Mouse (Mus musculus): ENCODE results near the gene Tmem107. TPM values are rescaled to one million over a fixed set of nuclear protein-coding genes. Genes with fewer than 3 reads are reported as not detected.

Gene Tmem107
- polyA plus RNA-seq, 1 experiment from 2014 or later: 36.7 TPM

GRCm38 (mm10) chr11:69121741-69122335 is 51.2 kb downstream of the Tmem107 start:
- under 1% methylated on average over 29 of the region's 32 CpGs for WGBS
- DNase-seq (ENCODE audit: low spot score) (no peak), ATAC-seq (ENCODE audit: insufficient number of reproducible peaks, low FRiP score, low TSS enrichment, low read depth) (no peak)
- peak overlapping the region; percentile 60 for H3K9ac ChIP-seq (ENCODE audit: low read length)
- peak overlapping the region; percentile 75 for H3K4me3 ChIP-seq (ENCODE audit: low read depth, low read length)
- H3K9me3 ChIP-seq (ENCODE audit: control insufficient read depth, low read length): no peaks in the 10 kb centered on the region
- H3K36me3 ChIP-seq (ENCODE audit: control insufficient read depth, insufficient read depth, low read length): no peaks in the 10 kb centered on the region
- H3K27ac ChIP-seq (replicated peaks; ENCODE audit: low read depth, low read length): no peak overlapping the region; the same call in 1 of the 2 replicates
- 0 out of 2 replicates have a peak, but pooled peaks cover 7% of the 10 kb centered on the region for H3K27me3 ChIP-seq (ENCODE audit: control insufficient read depth, insufficient read depth, low read length)
- H3K4me2 ChIP-seq (ENCODE audit: low read depth, severe bottlenecking): peak overlapping the region; percentile 95
- H3K4me1 ChIP-seq (ENCODE audit: control insufficient read depth, insufficient read depth, low read length): peaks cover 22% of the 10 kb centered on the region

- peak within 1 kb of the TSS; percentile 60 for H3K9ac ChIP-seq (ENCODE audit: low read length)
- peak within 1 kb of the TSS; percentile 24 for H3K27ac ChIP-seq (replicated peaks; ENCODE audit: low read depth, low read length)
- peaks cover 22% of the 10 kb centered on the region for H3K4me1 ChIP-seq (ENCODE audit: control insufficient read depth, insufficient read depth, low read length)
- H3K27me3 ChIP-seq (ENCODE audit: control insufficient read depth, insufficient read depth, low read length): 0 out of 2 replicates have a peak, but pooled peaks cover 7% of the 10 kb centered on the region
- no peaks in the 10 kb centered on the region for H3K9me3 ChIP-seq (ENCODE audit: control insufficient read depth, low read length)
- peak within 1 kb of the TSS; percentile 95 for H3K4me2 ChIP-seq (ENCODE audit: low read depth, severe bottlenecking)
- ATAC-seq (ENCODE audit: insufficient number of reproducible peaks, low FRiP score, low TSS enrichment, low read depth) (peak; percentile 55), DNase-seq (ENCODE audit: low spot score) (peak; percentile 93)
- peak within 1 kb of the TSS; percentile 75 for H3K4me3 ChIP-seq (ENCODE audit: low read depth, low read length)
- no peaks in the 10 kb centered on the region for H3K36me3 ChIP-seq (ENCODE audit: control insufficient read depth, insufficient read depth, low read length)
- under 1% methylated on average over 63 of the region's 66 CpGs for WGBS
Observed at GRCm38 (mm10) chr11:69122336-69122951, 51.8 kb downstream of the Tmem107 start, which contains the start of gene 9130213A22Rik. Gene 9130213A22Rik, minus strand, starts transcription at chr11:69122589.

Other genes starting within 250 kb of the Tmem107 start
- 53.2 and 57.8 TPM in 2 replicates for gene Ndel1, start 198.9 kb upstream of the Tmem107 start, polyA plus RNA-seq (2014; fragmentation: Nextera tagmentation; extraction: Ambion mirVana)
- gene Rnf222, start 182.3 kb upstream of the Tmem107 start, polyA plus RNA-seq (2014; fragmentation: Nextera tagmentation; extraction: Ambion mirVana): not detected in 2 replicates
- gene Rpl26, start 169.2 kb upstream of the Tmem107 start, polyA plus RNA-seq (2014; fragmentation: Nextera tagmentation; extraction: Ambion mirVana): 1,145 and 1,149 TPM in 2 replicates
- gene Odf4, start 143.7 kb upstream of the Tmem107 start, polyA plus RNA-seq (2014; fragmentation: Nextera tagmentation; extraction: Ambion mirVana): not detected in 2 replicates
- gene Arhgef15, start 113.3 kb upstream of the Tmem107 start, polyA plus RNA-seq (2014; fragmentation: Nextera tagmentation; extraction: Ambion mirVana): 6.7 and 7.7 TPM in 2 replicates
- 2.6 and 3.0 TPM in 2 replicates for gene Slc25a35, start 102.7 kb upstream of the Tmem107 start, polyA plus RNA-seq (2014; fragmentation: Nextera tagmentation; extraction: Ambion mirVana)
- gene Rangrf, start 95.6 kb upstream of the Tmem107 start, polyA plus RNA-seq (2014; fragmentation: Nextera tagmentation; extraction: Ambion mirVana): 82.6 and 84.4 TPM in 2 replicates
- gene Pfas, start 62.3 kb upstream of the Tmem107 start, polyA plus RNA-seq (2014; fragmentation: Nextera tagmentation; extraction: Ambion mirVana): 43.6 and 48.8 TPM in 2 replicates
- gene Ctc1, start 54.9 kb upstream of the Tmem107 start, polyA plus RNA-seq (2014; fragmentation: Nextera tagmentation; extraction: Ambion mirVana): 80.4 and 83.1 TPM in 2 replicates
- 171 and 178 TPM in 2 replicates for gene Aurkb, start 25.2 kb upstream of the Tmem107 start, polyA plus RNA-seq (2014; fragmentation: Nextera tagmentation; extraction: Ambion mirVana)
- 6.2 and 7.0 TPM in 2 replicates for gene Borcs6, start 11.1 kb upstream of the Tmem107 start, polyA plus RNA-seq (2014; fragmentation: Nextera tagmentation; extraction: Ambion mirVana)
- gene Vamp2, start 17.7 kb downstream of the Tmem107 start, polyA plus RNA-seq (2014; fragmentation: Nextera tagmentation; extraction: Ambion mirVana): 64.2 and 73.3 TPM in 2 replicates
- 8.0 and 9.1 TPM in 2 replicates for gene Per1, start 24.4 kb downstream of the Tmem107 start, polyA plus RNA-seq (2014; fragmentation: Nextera tagmentation; extraction: Ambion mirVana)
- gene Hes7, start 49.6 kb downstream of the Tmem107 start, polyA plus RNA-seq (2014; fragmentation: Nextera tagmentation; extraction: Ambion mirVana): 0.54 and 0.65 TPM in 2 replicates
- 0.19 TPM in 1 of 2 replicates, not detected in the other for gene 9130213A22Rik, start 51.8 kb downstream of the Tmem107 start, polyA plus RNA-seq (2014; fragmentation: Nextera tagmentation; extraction: Ambion mirVana)
- 0.17 and 0.25 TPM in 2 replicates for gene Aloxe3, start 55.1 kb downstream of the Tmem107 start, polyA plus RNA-seq (2014; fragmentation: Nextera tagmentation; extraction: Ambion mirVana)
- 0.05 TPM in 1 of 2 replicates, not detected in the other for gene Alox12b, start 86.2 kb downstream of the Tmem107 start, polyA plus RNA-seq (2014; fragmentation: Nextera tagmentation; extraction: Ambion mirVana)
- 0.07 TPM in 1 of 2 replicates, not detected in the other for gene Alox8, start 127.0 kb downstream of the Tmem107 start, polyA plus RNA-seq (2014; fragmentation: Nextera tagmentation; extraction: Ambion mirVana)
- gene Gucy2e, start 166.2 kb downstream of the Tmem107 start, polyA plus RNA-seq (2014; fragmentation: Nextera tagmentation; extraction: Ambion mirVana): not detected in 2 replicates